Mouse (Mus musculus) embryonic facial prominence, embryonic 12.5 days (tissue): ENCODE data around the gene 2310009B15Rik. TPM values are rescaled to one million over a fixed set of nuclear protein-coding genes. Genes with fewer than 3 reads are reported as not detected.

Experiments
- ATAC-seq: fragments of 200-750 bp; cut with Nextera tagmentation; 2 replicates; pipeline ENCODE4 v1.8.0; 2017; ENCODE audit not compliant: insufficient number of reproducible peaks, insufficient read depth, low FRiP score, low TSS enrichment
- H3K27ac ChIP-seq: fragments of 300-500 bp; sonication (generic); 2 replicates; pipeline ENCODE4 v1.5.1; 2016; ENCODE audit warnings: mild to moderate bottlenecking
- H3K27me3 ChIP-seq: fragments of 300-500 bp; sonication (generic); 2 replicates; pipeline ENCODE4 v1.6.1; 2016; ENCODE audit warnings: mild to moderate bottlenecking, moderate library complexity
- H3K36me3 ChIP-seq: fragments of 300-500 bp; sonication (generic); 2 replicates; pipeline ENCODE4 v1.6.1; 2016; ENCODE audit warnings: mild to moderate bottlenecking
- H3K4me1 ChIP-seq: fragments of 300-500 bp; sonication (generic); 2 replicates; pipeline ENCODE4 v1.6.1; 2016
- H3K4me2 ChIP-seq: fragments of 300-500 bp; sonication (generic); replicated peaks from 2 replicates; pipeline ENCODE4 v1.6.1; 2016; ENCODE audit warnings: mild to moderate bottlenecking, moderate library complexity
- H3K4me3 ChIP-seq: fragments of 300-500 bp; sonication (generic); 2 replicates; pipeline ENCODE4 v1.5.1; 2016; ENCODE audit warnings: mild to moderate bottlenecking
- H3K9ac ChIP-seq: fragments of 300-500 bp; sonication (generic); 2 replicates; pipeline ENCODE4 v1.6.1; 2016; ENCODE audit warnings: mild to moderate bottlenecking, moderate library complexity
- H3K9me3 ChIP-seq: fragments of 300-500 bp; sonication (generic); 2 replicates; pipeline ENCODE4 v1.6.1; 2016; ENCODE audit warnings: mild to moderate bottlenecking, moderate library complexity
- WGBS: fragments of 180-500 bp; shearing (Covaris S2); methylation state at CpG from one replicate; pipeline ENCODE4 v1.1.7; 2016; 5-methylcytosine and 5-hydroxymethylcytosine counted together
- polyA plus RNA-seq: library from polyadenylated mRNA; unstranded; fragments of >200 nt; fragmentation: Nextera tagmentation; extraction: Ambion mirVana; gene quantifications from 2 replicates; pipeline ENCODE4 v1.2.1, GENCODE M21; 2016

2310009B15Rik gene
- polyA plus RNA-seq, 1 experiment from 2014 or later = 43.2 TPM

DNA sequence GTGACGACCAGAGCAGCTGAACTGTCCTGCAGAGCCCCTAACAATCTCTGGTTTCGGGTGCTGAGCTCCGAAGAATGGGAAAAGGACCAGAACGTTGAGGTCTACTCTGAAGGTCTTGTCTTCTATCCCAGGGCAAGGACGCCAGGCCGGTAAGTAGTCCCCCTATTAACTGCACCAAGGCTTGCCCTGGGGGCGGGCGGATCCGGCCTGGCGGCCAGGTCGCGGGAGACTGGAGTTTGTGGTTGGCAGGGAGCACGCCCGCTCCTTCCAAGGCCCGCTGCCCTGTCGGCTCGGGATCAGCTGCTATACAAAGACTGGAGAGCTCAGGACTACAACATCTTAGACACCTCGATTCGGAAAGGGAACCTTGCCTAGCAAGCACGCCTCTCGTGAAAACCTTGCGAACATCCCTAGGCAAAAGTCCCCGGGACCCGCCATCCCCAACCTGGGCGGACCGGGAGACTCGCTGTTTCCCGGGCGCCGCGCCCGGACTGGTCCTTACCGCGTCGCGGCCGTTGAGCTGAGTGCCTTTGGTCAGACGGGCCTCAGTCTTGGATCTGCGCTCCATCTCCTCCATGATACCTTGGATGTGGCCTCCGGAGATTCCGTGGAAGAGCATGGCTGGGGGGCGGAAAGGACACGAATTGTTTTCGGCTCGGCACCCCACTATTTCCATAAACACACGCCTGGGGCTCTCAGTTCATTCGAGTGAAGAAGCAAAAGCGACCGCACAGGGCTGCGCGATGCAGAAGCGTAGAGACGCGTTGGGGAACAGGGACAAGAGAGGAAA, 15.2 kb downstream of the 2310009B15Rik start:
- Histone ChIP-seq H3K9ac (peak overlapping the region; percentile 31), H3K4me1 (peaks cover 18% of the 10 kb centered on the region), H3K4me3 (peak overlapping the region; percentile 36), H3K27me3 (peaks cover 77% of the 10 kb centered on the region), H3K9me3 (no peaks in the 10 kb centered on the region), H3K36me3 (no peaks in the 10 kb centered on the region), H3K27ac (no peak overlapping the region), H3K4me2 (peak overlapping the region; percentile 59)
- no peak for ATAC-seq
- WGBS = under 1% methylated on average over 54 of the region's 54 CpGs

DNA sequence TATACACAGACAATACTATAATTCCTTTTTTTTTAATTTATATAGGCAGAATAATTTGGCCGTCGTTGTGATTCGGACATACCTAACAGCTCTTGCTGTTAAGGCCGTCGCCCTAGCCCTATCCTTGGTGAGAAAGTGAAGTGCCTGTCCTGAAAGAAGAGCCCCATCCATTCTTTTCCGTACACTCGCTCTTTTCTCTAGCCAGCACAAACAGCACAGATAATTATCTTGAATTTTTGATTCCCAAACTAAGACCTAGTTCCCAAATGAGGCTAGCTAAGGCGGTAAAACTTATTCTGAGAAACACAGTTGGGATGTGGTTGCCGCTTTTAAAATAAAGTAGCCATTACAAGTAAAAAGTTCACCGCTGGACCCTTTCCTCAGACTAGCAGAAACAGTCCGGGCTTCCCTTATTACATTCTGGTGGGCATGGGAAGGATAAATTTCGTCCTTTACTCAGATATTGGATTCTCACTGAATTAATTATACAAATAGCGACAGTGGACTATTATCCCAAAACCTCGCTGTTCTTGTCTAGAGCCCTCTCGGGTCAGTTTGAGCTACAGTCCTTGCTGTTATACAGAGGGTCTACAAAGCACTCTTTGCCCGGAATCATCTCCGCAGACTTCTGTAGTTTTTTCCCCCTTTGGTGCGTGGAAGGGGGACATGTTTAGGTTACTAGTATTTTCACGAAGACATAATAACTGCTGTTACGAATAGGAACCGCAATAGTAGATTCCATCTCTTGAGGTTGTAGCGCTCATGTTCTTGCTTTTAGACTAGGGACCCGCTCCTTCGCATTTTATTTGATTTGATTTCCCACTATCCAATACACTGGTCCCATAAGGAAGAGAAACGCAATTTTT, 16.0 kb downstream of the 2310009B15Rik start:
- H3K4me1 ChIP-seq = peaks cover 18% of the 10 kb centered on the region
- whole genome bisulfite sequencing = 4% methylated on average over 25 of the region's 25 CpGs
- H3K27ac ChIP-seq = no peak overlapping the region
- H3K27me3 ChIP-seq = peaks cover 77% of the 10 kb centered on the region
- H3K9ac ChIP-seq = no peak overlapping the region
- no peaks in the 10 kb centered on the region for H3K9me3 ChIP-seq
- no peaks in the 10 kb centered on the region for H3K36me3 ChIP-seq
- no peak for ATAC-seq
- H3K4me2 ChIP-seq = peak overlapping the region; percentile 59
- no peak overlapping the region; the same call in 1 of the 2 replicates for H3K4me3 ChIP-seq

DNA sequence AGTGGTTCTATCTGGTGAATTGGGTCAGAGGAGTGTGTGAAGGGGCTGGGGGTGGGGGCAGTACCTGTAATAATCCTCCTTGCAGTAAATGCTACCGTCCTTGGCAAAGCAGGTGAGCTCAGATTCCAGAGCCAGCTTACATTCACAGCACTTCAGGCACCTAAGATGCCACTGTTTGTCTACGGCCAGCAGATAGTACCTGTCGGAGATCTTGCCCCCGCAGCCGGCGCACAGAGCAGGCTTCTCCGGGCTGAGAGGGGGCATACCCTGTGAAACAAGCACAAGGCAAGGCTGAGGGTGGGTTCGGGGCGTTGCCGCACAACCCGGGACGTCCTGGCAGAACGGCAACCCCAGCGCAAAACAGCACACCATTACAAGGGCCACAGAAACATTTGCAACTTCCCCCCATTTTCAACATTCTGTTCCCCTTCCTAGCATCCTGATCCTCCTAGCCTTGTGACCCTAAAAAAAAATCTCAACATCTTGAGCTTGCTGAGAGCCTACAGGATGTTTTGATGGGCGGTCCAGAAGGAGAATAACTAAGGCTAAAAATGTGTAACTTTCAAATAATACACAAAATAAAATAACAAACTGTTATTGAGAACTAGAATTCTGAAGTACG, 16.7 kb downstream of the 2310009B15Rik start:
- ATAC-seq = no peak
- Histone ChIP-seq H3K4me1 (peaks cover 18% of the 10 kb centered on the region), H3K4me2 (no peak overlapping the region), H3K9ac (no peak overlapping the region), H3K9me3 (no peaks in the 10 kb centered on the region), H3K4me3 (no peak overlapping the region), H3K36me3 (no peaks in the 10 kb centered on the region), H3K27ac (no peak overlapping the region), H3K27me3 (peaks cover 75% of the 10 kb centered on the region)
- WGBS = 2% methylated on average over 16 of the region's 16 CpGs

GRCm38 (mm10) chr1:138839291-138839690, 17.4 kb downstream of the 2310009B15Rik start:
- no peak for ATAC-seq
- WGBS = 6% methylated on average over 2 of the region's 2 CpGs
- Histone ChIP-seq H3K27me3 (peaks cover 75% of the 10 kb centered on the region), H3K4me2 (no peak overlapping the region), H3K4me3 (no peak overlapping the region), H3K36me3 (no peaks in the 10 kb centered on the region), H3K4me1 (peaks cover 18% of the 10 kb centered on the region), H3K9ac (no peak overlapping the region), H3K9me3 (no peaks in the 10 kb centered on the region), H3K27ac (no peak overlapping the region)

DNA sequence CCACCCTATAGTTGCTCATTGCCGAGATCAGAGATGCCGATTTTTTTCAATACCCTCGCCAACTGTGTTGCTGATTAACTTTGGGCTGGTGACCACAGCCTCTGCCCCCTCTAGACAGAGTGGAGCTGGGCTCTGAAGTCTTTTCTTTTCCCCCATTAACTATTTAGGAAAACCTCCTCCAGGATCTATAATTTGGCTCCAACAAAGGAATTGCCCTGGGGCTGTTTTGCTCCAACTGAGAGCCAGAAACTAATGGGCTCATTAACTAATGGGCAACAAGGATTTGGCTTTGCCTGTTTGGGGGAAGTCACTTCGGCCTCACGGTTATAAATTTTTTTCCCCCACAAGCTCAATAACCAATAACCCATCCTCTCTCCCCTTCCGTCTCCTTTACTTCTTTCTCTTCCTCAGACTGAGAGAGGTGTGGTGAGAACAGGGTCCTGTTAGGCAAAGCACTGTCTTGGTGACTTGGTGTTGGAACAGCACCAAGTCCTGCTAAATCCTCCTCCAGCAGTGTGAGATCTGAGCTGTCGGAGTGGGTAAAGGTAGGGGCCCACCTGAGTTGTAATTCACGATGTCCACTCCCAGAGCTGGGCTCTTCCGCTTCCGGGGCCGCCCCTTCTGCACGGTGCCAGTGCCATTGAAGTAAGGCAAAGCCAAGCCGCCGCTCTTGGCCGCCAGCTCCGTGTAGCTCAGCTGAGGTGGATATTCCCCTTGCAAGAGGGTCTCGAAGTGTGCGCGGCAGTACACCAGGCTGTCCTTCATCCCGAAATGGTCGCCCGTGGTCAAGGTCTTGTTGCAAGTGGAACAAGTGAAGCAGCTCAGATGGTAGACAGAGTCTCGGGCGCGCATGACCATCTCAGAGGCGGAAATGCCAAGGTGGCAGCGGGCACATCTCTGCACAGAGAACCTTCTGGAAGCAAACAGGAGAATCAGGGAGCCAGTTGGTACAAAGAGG, 18.6 kb downstream of the 2310009B15Rik start:
- Histone ChIP-seq H3K27me3 (peaks cover 66% of the 10 kb centered on the region), H3K9ac (no peak overlapping the region), H3K4me2 (peak overlapping the region; percentile 25; the same call in 1 of the 2 replicates), H3K4me3 (peak overlapping the region; percentile 19), H3K4me1 (peaks cover 11% of the 10 kb centered on the region), H3K9me3 (no peaks in the 10 kb centered on the region), H3K27ac (no peak overlapping the region), H3K36me3 (no peaks in the 10 kb centered on the region)
- ATAC-seq = no peak
- WGBS = 8% methylated on average over 27 of the region's 27 CpGs

- WGBS = 3% methylated on average over 3 of the region's 3 CpGs
- no peak for ATAC-seq
- Histone ChIP-seq H3K36me3 (no peaks in the 10 kb centered on the region), H3K4me3 (no peak overlapping the region), H3K9me3 (no peaks in the 10 kb centered on the region), H3K9ac (no peak overlapping the region), H3K4me1 (peaks cover 4% of the 10 kb centered on the region; the same call in 1 of the 2 replicates), H3K27me3 (peaks cover 71% of the 10 kb centered on the region), H3K27ac (no peak overlapping the region), H3K4me2 (no peak overlapping the region)
Observed at GRCm38 (mm10) chr1:138835355-138835900, 21.2 kb downstream of the 2310009B15Rik start.

DNA sequence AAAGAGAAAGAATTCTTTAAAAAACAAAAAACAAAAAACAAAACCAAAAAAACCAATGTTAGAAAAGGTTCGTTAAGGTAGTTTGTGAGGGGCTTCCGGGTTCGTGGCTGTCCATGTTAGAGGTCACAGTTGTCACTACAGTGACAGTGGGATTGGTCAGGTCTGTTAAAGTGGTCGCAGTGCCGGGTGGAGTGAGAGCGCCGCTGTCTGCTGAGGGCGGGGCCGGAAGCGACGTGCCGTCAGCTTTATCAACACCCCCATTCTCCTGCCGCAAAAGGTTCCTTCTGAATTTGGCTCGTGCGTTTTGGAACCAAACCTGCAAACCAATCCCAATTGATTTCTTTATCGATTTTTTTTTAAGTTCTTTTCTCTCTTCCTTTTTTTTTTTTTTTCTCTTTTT, 25.3 kb downstream of the 2310009B15Rik start:
- peak overlapping the region; percentile 28 for H3K4me3 ChIP-seq
- no peak overlapping the region for H3K27ac ChIP-seq
- H3K27me3 ChIP-seq = peaks cover 35% of the 10 kb centered on the region
- peak overlapping the region; percentile 59 for H3K4me2 ChIP-seq
- no peaks in the 10 kb centered on the region for H3K36me3 ChIP-seq
- WGBS = under 1% methylated on average over 16 of the region's 16 CpGs
- H3K4me1 ChIP-seq = no peaks in the 10 kb centered on the region
- no peak overlapping the region for H3K9ac ChIP-seq
- H3K9me3 ChIP-seq = no peaks in the 10 kb centered on the region
- ATAC-seq = no peak

GRCm38 (mm10) chr1:138826841-138827240, 29.8 kb downstream of the 2310009B15Rik start:
- Histone ChIP-seq H3K36me3 (no peaks in the 10 kb centered on the region), H3K4me3 (no peak overlapping the region), H3K4me1 (no peaks in the 10 kb centered on the region), H3K9me3 (no peaks in the 10 kb centered on the region), H3K4me2 (no peak overlapping the region), H3K27ac (no peak overlapping the region), H3K27me3 (peaks cover under 1% of the 10 kb centered on the region), H3K9ac (no peak overlapping the region)
- 54% methylated on average over 6 of the region's 6 CpGs for WGBS
- no peak for ATAC-seq

GRCm38 (mm10) chr1:138822985-138823322, 33.7 kb downstream of the 2310009B15Rik start:
- H3K27me3 ChIP-seq = no peaks in the 10 kb centered on the region
- peak; percentile 35; the same call in 1 of the 2 replicates for ATAC-seq
- no peaks in the 10 kb centered on the region for H3K36me3 ChIP-seq
- no peaks in the 10 kb centered on the region for H3K9me3 ChIP-seq
- 92% methylated on average over 1 of the region's 1 CpGs for WGBS
- no peaks in the 10 kb centered on the region for H3K4me1 ChIP-seq
- H3K9ac ChIP-seq = no peak overlapping the region
- H3K4me3 ChIP-seq = no peak overlapping the region
- H3K27ac ChIP-seq = no peak overlapping the region
- H3K4me2 ChIP-seq = no peak overlapping the region

- ATAC-seq = 0 out of 2 replicates have a peak, but pooled peaks have one; percentile 47
Observed at GRCm38 (mm10) chr1:138822255-138822984, 34.2 kb downstream of the 2310009B15Rik start.

More at GRCm38 (mm10) chr1:138822255-138822984, 34.2 kb downstream of the 2310009B15Rik start:
- Histone ChIP-seq H3K27me3 (no peaks in the 10 kb centered on the region), H3K4me2 (no peak overlapping the region), H3K4me1 (no peaks in the 10 kb centered on the region), H3K9me3 (no peaks in the 10 kb centered on the region), H3K9ac (no peak overlapping the region), H3K4me3 (no peak overlapping the region), H3K36me3 (no peaks in the 10 kb centered on the region), H3K27ac (no peak overlapping the region)
- WGBS = 87% methylated on average over 7 of the region's 7 CpGs
